Mouse (Mus musculus) ES-Bruce4 (cell line): Measurements from ENCODE around the gene Nr1h4.
"Not testable (repeated sequence)": the region's sequence is repeated elsewhere in the genome, so short reads cannot be mapped to it uniquely, and the experiment has no call there.

Source experiments
- CTCF ChIP-seq: IDR thresholded peaks from one replicate; pipeline ENCODE4 v1.8.1; 2011; ENCODE audit warnings: low read depth, low read length
- EP300 ChIP-seq: IDR thresholded peaks from 2 replicates; pipeline ENCODE4 v1.6.1; 2011; ENCODE audit warnings: low read depth, low read length; ENCODE audit not compliant: insufficient read depth

DNA sequence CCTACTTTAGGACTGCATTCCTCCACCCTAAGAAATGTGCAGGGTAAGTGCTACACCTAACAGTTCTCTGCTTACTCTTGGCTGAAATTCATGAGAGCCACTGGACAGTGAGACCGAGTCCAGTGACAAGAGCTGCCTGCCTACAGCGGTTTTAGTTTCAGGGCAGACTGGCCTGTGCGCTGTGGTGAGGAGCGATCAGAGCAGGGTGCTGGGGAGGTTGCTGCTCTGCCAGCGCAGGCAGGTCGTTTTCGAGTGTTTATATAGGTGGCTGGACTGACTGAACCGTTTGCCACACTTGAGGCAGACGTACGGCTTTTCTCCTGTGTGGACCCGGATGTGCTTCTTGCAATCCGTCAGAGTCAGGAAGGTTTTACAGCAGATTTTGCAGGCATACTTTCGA is 21.5 kb upstream of the Nr1h4 start:
- not testable (repeated sequence) for TF ChIP-seq EP300, CTCF
